Mouse (Mus musculus) hindbrain, embryonic 15.5 days (tissue): Measurements from ENCODE around the gene 9930111J21Rik2. TPM values are rescaled to one million over a fixed set of nuclear protein-coding genes. Genes with fewer than 3 reads are reported as not detected.
A peak's percentile ranks its signal among the peaks of the same experiment; 100 is the strongest.
"Not testable (repeated sequence)": the region's sequence is repeated elsewhere in the genome, so short reads cannot be mapped to it uniquely, and the experiment has no call there.

Experiments
- ATAC-seq: fragments of 200-750 bp; cut with Nextera tagmentation; 2 replicates; pipeline ENCODE4 v1.8.0; 2017; ENCODE audit warnings: low read depth, moderate number of reproducible peaks, moderate TSS enrichment; ENCODE audit not compliant: low FRiP score
- H3K27ac ChIP-seq: fragments of 300-500 bp; sonication (generic); replicated peaks from 2 replicates; pipeline ENCODE4 v1.5.1; 2015; ENCODE audit warnings: mild to moderate bottlenecking, inconsistent platforms
- H3K27me3 ChIP-seq: fragments of 300-500 bp; sonication (generic); 2 replicates; pipeline ENCODE4 v1.6.1; 2015; ENCODE audit warnings: control low read depth, inconsistent platforms
- H3K36me3 ChIP-seq: fragments of 300-500 bp; sonication (generic); 2 replicates; pipeline ENCODE4 v1.6.1; 2015; ENCODE audit warnings: control low read depth, inconsistent platforms
- H3K4me1 ChIP-seq: fragments of 300-500 bp; sonication (generic); replicated peaks from 2 replicates; pipeline ENCODE4 v1.6.1; 2015; ENCODE audit warnings: control low read depth, inconsistent platforms
- H3K4me2 ChIP-seq: fragments of 300-500 bp; sonication (generic); 2 replicates; pipeline ENCODE4 v1.6.1; 2015; ENCODE audit warnings: moderate library complexity, mild to moderate bottlenecking, inconsistent platforms
- H3K4me3 ChIP-seq: fragments of 300-500 bp; sonication (generic); 2 replicates; pipeline ENCODE4 v1.5.1; 2015; ENCODE audit warnings: mild to moderate bottlenecking, inconsistent platforms
- H3K9ac ChIP-seq: fragments of 300-500 bp; sonication (generic); 2 replicates; pipeline ENCODE4 v1.6.1; 2015; ENCODE audit warnings: inconsistent platforms
- H3K9me3 ChIP-seq: fragments of 300-500 bp; sonication (generic); 2 replicates; pipeline ENCODE4 v1.6.1; 2016; ENCODE audit warnings: control low read depth, inconsistent platforms
- WGBS: fragments of 180-500 bp; shearing (Covaris S2); methylation state at CpG from one replicate; pipeline ENCODE4 v1.1.7; 2015; 5-methylcytosine and 5-hydroxymethylcytosine counted together
- polyA plus RNA-seq: library from polyadenylated mRNA; unstranded; fragments of >200 nt; fragmentation: Nextera tagmentation; extraction: Ambion mirVana; gene quantifications from 2 replicates; pipeline ENCODE4 v1.2.1, GENCODE M21; 2015

9930111J21Rik2 gene
- polyA plus RNA-seq, 1 experiment from 2014 or later, result 0.45 TPM

GRCm38 (mm10) chr11:49087830-49088616 is 37.0 kb upstream of the 9930111J21Rik2 start:
- ATAC-seq, result no peak
- H3K4me1 ChIP-seq, result no peaks in the 10 kb centered on the region
- WGBS, result 46% methylated on average over 22 of the region's 22 CpGs
- no peaks in the 10 kb centered on the region for H3K27me3 ChIP-seq
- no peak overlapping the region for H3K9ac ChIP-seq
- no peaks in the 10 kb centered on the region for H3K36me3 ChIP-seq
- H3K4me3 ChIP-seq, result no peak overlapping the region
- H3K9me3 ChIP-seq, result no peaks in the 10 kb centered on the region
- H3K4me2 ChIP-seq, result peak overlapping the region; percentile 36
- no peak overlapping the region for H3K27ac ChIP-seq

- Histone ChIP-seq H3K9me3 (no peaks in the 10 kb centered on the region), H3K27me3 (no peaks in the 10 kb centered on the region), H3K4me2 (no peak overlapping the region), H3K36me3 (no peaks in the 10 kb centered on the region), H3K4me3 (no peak overlapping the region), H3K4me1 (no peaks in the 10 kb centered on the region), H3K9ac (no peak overlapping the region), H3K27ac (no peak overlapping the region)
- no peak for ATAC-seq
- 81% methylated on average over 6 of the region's 6 CpGs for WGBS
Measured at GRCm38 (mm10) chr11:49086858-49087361, 35.9 kb upstream of the 9930111J21Rik2 start.

- 32% methylated on average over 3 of the region's 3 CpGs for WGBS
- no peaks in the 10 kb centered on the region for H3K4me1 ChIP-seq
- H3K27me3 ChIP-seq, result no peaks in the 10 kb centered on the region
- H3K9ac ChIP-seq, result no peak overlapping the region
- H3K36me3 ChIP-seq, result no peaks in the 10 kb centered on the region
- no peak overlapping the region for H3K27ac ChIP-seq
- H3K4me2 ChIP-seq, result no peak overlapping the region
- no peak overlapping the region for H3K4me3 ChIP-seq
- H3K9me3 ChIP-seq, result no peaks in the 10 kb centered on the region
- no peak for ATAC-seq
Measured at GRCm38 (mm10) chr11:49084875-49085274, 33.8 kb upstream of the 9930111J21Rik2 start.

DNA sequence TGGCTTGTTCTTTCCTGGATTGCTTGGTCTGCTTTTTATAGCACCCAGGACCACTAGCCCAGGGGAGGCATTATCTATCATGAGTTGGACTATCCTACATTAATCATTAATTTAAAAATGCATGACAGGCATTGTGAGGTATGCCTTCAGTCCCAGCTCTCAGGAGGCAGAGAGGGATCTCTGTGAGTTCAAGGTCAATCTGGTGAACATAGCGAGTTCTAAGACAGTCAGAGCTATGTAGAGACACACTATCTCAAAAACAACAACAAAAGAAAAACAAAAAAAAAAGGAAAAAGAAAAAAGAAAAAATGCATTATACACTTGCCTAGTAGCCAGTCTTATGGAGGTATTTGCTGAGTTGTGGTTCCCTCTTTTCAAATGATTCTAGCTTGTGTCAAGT is 33.3 kb upstream of the 9930111J21Rik2 start:
- no peak overlapping the region for H3K4me2 ChIP-seq
- 92% methylated on average over 1 of the region's 1 CpGs for WGBS
- ATAC-seq, result no peak
- H3K27me3 ChIP-seq, result no peaks in the 10 kb centered on the region
- no peak overlapping the region for H3K27ac ChIP-seq
- no peak overlapping the region for H3K4me3 ChIP-seq
- no peaks in the 10 kb centered on the region for H3K36me3 ChIP-seq
- H3K4me1 ChIP-seq, result no peaks in the 10 kb centered on the region
- H3K9me3 ChIP-seq, result no peaks in the 10 kb centered on the region
- no peak overlapping the region for H3K9ac ChIP-seq

GRCm38 (mm10) chr11:49083808-49084207 is 32.8 kb upstream of the 9930111J21Rik2 start:
- no peak for ATAC-seq
- no peak overlapping the region for H3K9ac ChIP-seq
- H3K4me1 ChIP-seq, result no peaks in the 10 kb centered on the region
- H3K27ac ChIP-seq, result no peak overlapping the region
- H3K4me3 ChIP-seq, result no peak overlapping the region
- no peak overlapping the region for H3K4me2 ChIP-seq
- no peaks in the 10 kb centered on the region for H3K36me3 ChIP-seq
- WGBS, result 88% methylated on average over 3 of the region's 3 CpGs
- H3K27me3 ChIP-seq, result no peaks in the 10 kb centered on the region
- H3K9me3 ChIP-seq, result no peaks in the 10 kb centered on the region

- Histone ChIP-seq H3K4me3 (no peak overlapping the region), H3K36me3 (no peaks in the 10 kb centered on the region), H3K4me2 (no peak overlapping the region), H3K9ac (no peak overlapping the region), H3K4me1 (no peaks in the 10 kb centered on the region), H3K27me3 (no peaks in the 10 kb centered on the region), H3K27ac (no peak overlapping the region), H3K9me3 (no peaks in the 10 kb centered on the region)
- 92% methylated on average over 1 of the region's 1 CpGs for WGBS
- ATAC-seq, result no peak
Measured at GRCm38 (mm10) chr11:49083146-49083545, 32.1 kb upstream of the 9930111J21Rik2 start.

GRCm38 (mm10) chr11:49081886-49082285 is 30.8 kb upstream of the 9930111J21Rik2 start:
- Histone ChIP-seq H3K27me3 (no peaks in the 10 kb centered on the region), H3K4me3 (no peak overlapping the region), H3K36me3 (no peaks in the 10 kb centered on the region), H3K4me2 (no peak overlapping the region), H3K4me1 (no peaks in the 10 kb centered on the region), H3K9ac (no peak overlapping the region), H3K9me3 (no peaks in the 10 kb centered on the region), H3K27ac (no peak overlapping the region)
- 82% methylated on average over 3 of the region's 3 CpGs for WGBS
- ATAC-seq, result no peak

- no peak overlapping the region for H3K4me3 ChIP-seq
- ATAC-seq, result no peak
- no peaks in the 10 kb centered on the region for H3K4me1 ChIP-seq
- no peaks in the 10 kb centered on the region for H3K36me3 ChIP-seq
- no peak overlapping the region for H3K9ac ChIP-seq
- no peaks in the 10 kb centered on the region for H3K27me3 ChIP-seq
- H3K9me3 ChIP-seq, result no peaks in the 10 kb centered on the region
- no peak overlapping the region for H3K4me2 ChIP-seq
- no peak overlapping the region for H3K27ac ChIP-seq
- 88% methylated on average over 4 of the region's 4 CpGs for WGBS
Measured at GRCm38 (mm10) chr11:49081356-49081755, 30.3 kb upstream of the 9930111J21Rik2 start.

- no peaks in the 10 kb centered on the region for H3K4me1 ChIP-seq
- WGBS, result 91% methylated on average over 1 of the region's 1 CpGs
- H3K9ac ChIP-seq, result no peak overlapping the region
- H3K4me3 ChIP-seq, result no peak overlapping the region
- no peaks in the 10 kb centered on the region for H3K9me3 ChIP-seq
- H3K27me3 ChIP-seq, result no peaks in the 10 kb centered on the region
- ATAC-seq, result no peak
- H3K27ac ChIP-seq, result no peak overlapping the region
- no peaks in the 10 kb centered on the region for H3K36me3 ChIP-seq
- no peak overlapping the region for H3K4me2 ChIP-seq
Measured at GRCm38 (mm10) chr11:49080636-49081035, 29.6 kb upstream of the 9930111J21Rik2 start.

DNA sequence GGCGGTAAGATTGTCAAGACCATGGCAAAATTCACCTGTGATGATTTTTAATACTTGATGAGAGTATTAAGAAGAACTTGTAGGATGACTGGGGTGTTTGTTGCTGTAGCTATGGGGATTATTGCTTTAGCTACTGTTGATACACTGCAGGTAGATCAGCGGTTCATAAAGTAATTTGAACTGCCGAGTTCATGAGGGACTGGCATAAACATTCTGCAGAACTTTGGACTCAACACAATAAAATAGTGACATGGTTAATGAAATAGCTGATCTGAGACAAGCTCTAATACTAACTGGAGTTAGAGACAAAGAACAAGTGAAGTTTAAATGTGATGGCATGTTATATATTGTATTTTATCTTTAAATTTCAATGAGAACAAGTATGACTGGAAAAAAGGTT is 27.7 kb upstream of the 9930111J21Rik2 start:
- no peaks in the 10 kb centered on the region for H3K27me3 ChIP-seq
- H3K4me2 ChIP-seq, result no peak overlapping the region
- H3K4me1 ChIP-seq, result no peaks in the 10 kb centered on the region
- H3K4me3 ChIP-seq, result no peak overlapping the region
- no peaks in the 10 kb centered on the region for H3K9me3 ChIP-seq
- 92% methylated on average over 3 of the region's 3 CpGs for WGBS
- H3K36me3 ChIP-seq, result no peaks in the 10 kb centered on the region
- ATAC-seq, result no peak
- H3K27ac ChIP-seq, result no peak overlapping the region
- H3K9ac ChIP-seq, result no peak overlapping the region

- Histone ChIP-seq H3K9me3 (no peaks in the 10 kb centered on the region), H3K36me3 (no peaks in the 10 kb centered on the region), H3K27ac (no peak overlapping the region), H3K27me3 (no peaks in the 10 kb centered on the region), H3K4me1 (no peaks in the 10 kb centered on the region), H3K4me3 (no peak overlapping the region), H3K4me2 (no peak overlapping the region), H3K9ac (no peak overlapping the region)
- no peak for ATAC-seq
- WGBS, result 88% methylated on average over 1 of the region's 1 CpGs
Measured at GRCm38 (mm10) chr11:49077012-49077411, 26.0 kb upstream of the 9930111J21Rik2 start.

- not testable (repeated sequence) for H3K4me3 ChIP-seq, H3K4me1 ChIP-seq, H3K27ac ChIP-seq, H3K9me3 ChIP-seq, ATAC-seq, H3K36me3 ChIP-seq, H3K9ac ChIP-seq, H3K27me3 ChIP-seq, H3K4me2 ChIP-seq
- 86% methylated on average over 6 of the region's 6 CpGs for WGBS
Measured at GRCm38 (mm10) chr11:49076001-49076757, 25.1 kb upstream of the 9930111J21Rik2 start, which contains the start of gene Ifi47. TSS of gene Ifi47 (plus strand) at chr11:49076587.
